Mouse (Mus musculus) right cerebral cortex, postnatal 25 days (tissue): ENCODE measurements at regions not wholly inside any gene's neighbourhood (a gene's known extent, or its start where the extent isn't known, plus 50 kb on each side); places are given as distances from the start of the nearest gene placed in this dataset.

Experiments used
- DNase-seq: peaks from one replicate; pipeline ENCODE4 v3.0.0; 2022

GRCm38 (mm10) chr15:50942429-50942828 lies 2942.3 kb upstream of the Gm7489 start:
- DNase-seq: no peak

- no peak for DNase-seq
These were observed 2939.7 kb upstream of the Gm7489 start for GRCm38 (mm10) chr15:50944976-50945375.

- DNase-seq: no peak
These were observed 2925.6 kb upstream of the Gm7489 start for GRCm38 (mm10) chr15:50959109-50959508.

- DNase-seq: no peak
These were observed 2921.1 kb upstream of the Gm7489 start for GRCm38 (mm10) chr15:50963606-50964005.

GRCm38 (mm10) chr15:50964236-50964635 lies 2920.5 kb upstream of the Gm7489 start:
- DNase-seq: no peak

GRCm38 (mm10) chr15:50967176-50967575 lies 2917.5 kb upstream of the Gm7489 start:
- DNase-seq: no peak

- no peak for DNase-seq
These were observed 2914.1 kb upstream of the Gm7489 start for GRCm38 (mm10) chr15:50970637-50971036.

GRCm38 (mm10) chr15:50972593-50972992 lies 2912.1 kb upstream of the Gm7489 start:
- DNase-seq: no peak

- DNase-seq: no peak
These were observed 2910.5 kb upstream of the Gm7489 start for GRCm38 (mm10) chr15:50974002-50974754.

- no peak for DNase-seq
These were observed 2895.2 kb upstream of the Gm7489 start for GRCm38 (mm10) chr15:50989457-50989856.

GRCm38 (mm10) chr15:50991667-50992066 lies 2893.0 kb upstream of the Gm7489 start:
- DNase-seq: no peak

- no peak for DNase-seq
These were observed 2892.5 kb upstream of the Gm7489 start for GRCm38 (mm10) chr15:50992246-50992645.

- peak; percentile 11 for DNase-seq
These were observed 2891.6 kb upstream of the Gm7489 start for GRCm38 (mm10) chr15:50993121-50993520.

GRCm38 (mm10) chr15:50995688-50996087 lies 2889.0 kb upstream of the Gm7489 start:
- DNase-seq: no peak

GRCm38 (mm10) chr15:50996296-50996695 lies 2888.4 kb upstream of the Gm7489 start:
- no peak for DNase-seq

GRCm38 (mm10) chr15:50997209-50997763 lies 2887.4 kb upstream of the Gm7489 start:
- peak; percentile 20 for DNase-seq

- DNase-seq: no peak
These were observed 2845.7 kb upstream of the Gm7489 start for GRCm38 (mm10) chr15:51038968-51039367.

GRCm38 (mm10) chr15:51070538-51070937 lies 2814.2 kb upstream of the Gm7489 start:
- DNase-seq: no peak

- no peak for DNase-seq
These were observed 2813.5 kb upstream of the Gm7489 start for GRCm38 (mm10) chr15:51071132-51071656.

- no peak for DNase-seq
These were observed 2811.0 kb upstream of the Gm7489 start for GRCm38 (mm10) chr15:51073678-51074077.

GRCm38 (mm10) chr15:51074196-51074595 lies 2810.5 kb upstream of the Gm7489 start:
- no peak for DNase-seq

- DNase-seq: no peak
These were observed 2800.9 kb upstream of the Gm7489 start for GRCm38 (mm10) chr15:51083677-51084322.

GRCm38 (mm10) chr15:51092936-51093335 lies 2791.8 kb upstream of the Gm7489 start:
- no peak for DNase-seq

- DNase-seq: no peak
These were observed 2780.8 kb upstream of the Gm7489 start for GRCm38 (mm10) chr15:51103948-51104347.
